Mouse (Mus musculus): Measurements from ENCODE around the gene Fras1.

Fras1 gene

DNA sequence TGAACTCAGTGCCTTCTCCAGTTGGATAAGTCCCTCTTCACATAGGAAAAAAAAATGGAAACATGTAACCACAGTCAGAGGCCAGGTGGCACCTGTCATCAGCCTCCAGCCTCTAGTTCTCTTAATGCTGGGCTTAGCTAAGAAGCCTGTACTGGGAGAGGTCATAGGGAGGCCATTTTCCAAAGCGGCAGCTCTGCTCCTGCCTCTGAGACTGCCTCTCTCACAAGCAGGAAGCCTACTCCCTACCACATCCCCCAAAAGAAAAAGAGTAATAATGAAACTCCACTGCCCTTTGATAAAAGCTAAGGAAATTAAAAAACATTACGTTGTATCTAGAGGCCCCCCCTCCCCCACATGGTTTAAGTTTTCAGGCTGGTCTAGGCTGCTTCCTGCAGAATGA is 309.0 kb downstream of the Fras1 start:
- no peak for DNase-seq (ENCODE audit: low spot score)

DNA sequence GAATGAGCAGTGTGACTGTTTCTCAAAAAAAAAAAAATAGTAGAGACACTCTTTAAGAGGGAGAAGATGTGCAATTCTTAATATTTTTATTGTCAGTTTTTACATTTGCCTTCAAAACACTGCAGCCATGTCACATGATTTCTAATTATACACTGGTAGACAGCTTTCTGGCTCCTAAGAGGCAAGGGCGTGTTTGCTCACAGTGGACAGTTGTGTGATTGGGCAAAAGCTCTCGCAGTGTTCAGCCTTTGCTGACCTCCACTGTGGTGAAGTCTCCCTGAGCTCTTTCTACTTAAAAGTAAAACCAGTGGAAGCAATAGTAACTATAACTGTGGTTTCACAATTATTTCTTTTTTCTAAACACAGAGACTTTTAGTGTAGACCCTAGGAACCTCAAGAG is 315.1 kb downstream of the Fras1 start:
- DNase-seq (ENCODE audit: low spot score): no peak

DNA sequence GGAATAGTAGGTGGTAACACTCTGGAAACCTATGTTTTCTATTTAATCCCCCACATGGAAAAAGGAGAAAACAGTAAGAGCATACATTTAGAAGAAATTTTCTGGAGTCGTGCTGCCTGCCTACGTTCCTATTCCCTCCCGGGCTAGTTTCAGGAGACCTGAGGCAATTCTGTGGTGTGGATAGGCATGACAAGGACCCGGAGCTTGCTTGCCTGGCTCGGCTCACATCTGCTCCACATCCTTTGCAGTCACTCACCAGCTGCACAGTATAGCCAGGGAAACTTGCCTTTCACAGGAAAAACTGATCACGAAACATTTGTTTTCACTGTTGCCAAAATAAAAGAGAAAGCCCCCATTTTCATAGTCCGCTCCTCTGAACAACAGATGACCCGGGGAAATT is 325.2 kb downstream of the Fras1 start:
- no peak for DNase-seq (ENCODE audit: low spot score)

DNA sequence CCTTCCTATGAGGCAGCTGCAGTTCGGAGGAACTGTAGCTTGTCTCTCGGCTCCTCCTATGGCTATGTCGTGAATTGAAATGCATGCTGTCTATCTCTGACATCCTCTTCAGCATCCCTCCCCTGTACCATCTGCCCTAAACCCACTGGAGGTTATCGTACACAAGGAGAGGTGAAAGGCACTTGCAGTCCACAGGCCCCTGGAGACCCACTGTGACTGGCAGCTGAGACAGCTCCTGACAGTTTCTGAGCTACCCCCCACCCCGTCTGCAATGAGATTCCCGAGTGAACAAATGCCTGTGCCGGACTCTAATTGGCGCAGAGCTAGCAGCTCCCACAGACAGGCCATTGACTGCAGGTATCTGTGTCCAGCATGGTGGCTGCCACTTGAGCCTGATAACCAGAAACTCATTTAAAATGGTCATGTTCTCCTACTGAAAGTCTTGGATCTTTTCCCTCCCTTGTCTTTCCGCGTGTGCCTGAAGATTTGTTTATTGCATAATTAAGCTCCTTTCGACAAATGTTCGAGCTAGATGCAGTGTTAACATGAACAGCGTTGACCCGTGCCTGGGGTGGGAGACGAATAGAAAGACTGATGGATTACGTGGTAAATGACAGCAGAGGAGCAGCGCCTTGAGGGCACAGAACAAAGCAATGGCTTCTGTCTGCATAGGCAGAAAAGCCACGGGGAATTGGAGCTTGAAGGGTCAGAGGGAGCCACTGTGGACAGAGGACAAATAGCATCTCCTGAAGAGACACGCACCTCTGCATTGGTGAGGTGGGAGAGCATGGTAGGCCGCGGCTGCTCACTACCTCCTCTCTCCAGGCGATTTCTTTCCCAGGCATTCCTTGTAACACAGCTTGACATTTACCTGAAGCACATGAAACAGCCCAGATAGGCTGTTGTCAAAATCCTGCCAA is 329.2 kb downstream of the Fras1 start:
- DNase-seq (ENCODE audit: low spot score): no peak

DNA sequence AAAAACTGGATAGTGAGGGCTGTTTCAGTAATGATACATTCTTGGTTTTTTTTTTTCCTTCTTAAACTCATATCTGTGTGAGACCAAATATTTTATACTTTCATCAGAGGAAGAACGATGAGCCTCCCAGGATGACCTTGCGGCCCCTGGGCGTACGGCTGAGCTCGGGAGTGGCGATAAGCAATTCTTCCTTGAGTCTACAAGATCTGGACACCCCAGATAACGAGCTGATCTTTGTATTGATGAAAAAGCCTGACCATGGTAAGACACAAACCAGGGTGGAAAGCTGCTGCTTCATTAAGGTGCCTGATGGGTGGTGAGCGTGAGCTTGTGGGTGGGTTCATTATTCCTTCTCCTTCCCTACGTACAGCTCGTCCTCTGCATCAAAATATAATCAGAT is 334.8 kb downstream of the Fras1 start:
- no peak for DNase-seq (ENCODE audit: low spot score)

DNA sequence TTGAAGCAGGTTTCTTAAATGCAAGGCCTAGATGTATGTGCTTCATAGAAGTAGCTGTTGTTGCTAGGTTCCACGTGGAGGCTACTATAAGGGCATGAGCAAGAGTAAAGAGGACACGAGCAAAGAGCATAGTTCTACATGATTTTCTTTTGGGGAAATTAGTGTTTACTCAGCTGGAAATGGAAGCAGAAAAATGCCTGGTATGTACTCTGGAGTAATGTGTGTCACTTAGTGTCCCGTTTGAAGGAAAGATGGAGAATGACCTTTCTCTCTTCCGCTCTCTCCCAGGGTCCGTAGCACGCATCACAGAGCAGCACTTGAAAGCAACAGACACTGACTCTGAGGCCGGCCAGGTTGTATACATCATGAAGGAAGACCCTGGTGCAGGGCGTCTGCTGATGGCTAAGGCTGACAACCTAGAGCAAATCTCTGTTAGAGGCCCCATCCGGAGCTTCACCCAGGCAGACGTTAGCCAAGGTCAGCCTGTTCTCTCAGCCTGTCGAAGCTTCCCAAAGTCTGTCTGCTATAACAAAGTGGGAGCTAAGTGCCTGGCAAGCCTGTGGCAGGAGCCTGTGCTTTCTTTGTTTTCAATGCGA is 338.4 kb downstream of the Fras1 start:
- no peak for DNase-seq (ENCODE audit: low spot score)

DNA sequence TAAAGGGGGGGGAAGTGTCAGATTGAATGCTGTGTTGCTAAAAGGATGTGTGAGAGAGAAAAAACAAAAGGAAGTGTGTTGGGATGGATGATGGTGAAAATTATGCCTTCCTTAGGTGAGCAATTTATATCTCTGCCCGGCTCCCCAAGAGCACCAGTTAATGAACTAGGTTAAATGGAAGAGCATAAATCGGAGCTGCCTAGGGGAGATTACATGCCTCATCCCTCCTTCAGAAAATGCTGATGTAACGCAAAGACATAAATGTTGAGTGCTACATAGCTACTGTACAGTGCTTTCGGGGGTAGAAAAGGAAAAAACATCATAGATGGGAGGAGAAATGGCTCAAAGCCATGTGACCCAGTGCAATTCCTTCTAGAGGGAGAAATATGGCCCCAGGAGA is 339.0 kb downstream of the Fras1 start:
- no peak for DNase-seq (ENCODE audit: low spot score)

DNA sequence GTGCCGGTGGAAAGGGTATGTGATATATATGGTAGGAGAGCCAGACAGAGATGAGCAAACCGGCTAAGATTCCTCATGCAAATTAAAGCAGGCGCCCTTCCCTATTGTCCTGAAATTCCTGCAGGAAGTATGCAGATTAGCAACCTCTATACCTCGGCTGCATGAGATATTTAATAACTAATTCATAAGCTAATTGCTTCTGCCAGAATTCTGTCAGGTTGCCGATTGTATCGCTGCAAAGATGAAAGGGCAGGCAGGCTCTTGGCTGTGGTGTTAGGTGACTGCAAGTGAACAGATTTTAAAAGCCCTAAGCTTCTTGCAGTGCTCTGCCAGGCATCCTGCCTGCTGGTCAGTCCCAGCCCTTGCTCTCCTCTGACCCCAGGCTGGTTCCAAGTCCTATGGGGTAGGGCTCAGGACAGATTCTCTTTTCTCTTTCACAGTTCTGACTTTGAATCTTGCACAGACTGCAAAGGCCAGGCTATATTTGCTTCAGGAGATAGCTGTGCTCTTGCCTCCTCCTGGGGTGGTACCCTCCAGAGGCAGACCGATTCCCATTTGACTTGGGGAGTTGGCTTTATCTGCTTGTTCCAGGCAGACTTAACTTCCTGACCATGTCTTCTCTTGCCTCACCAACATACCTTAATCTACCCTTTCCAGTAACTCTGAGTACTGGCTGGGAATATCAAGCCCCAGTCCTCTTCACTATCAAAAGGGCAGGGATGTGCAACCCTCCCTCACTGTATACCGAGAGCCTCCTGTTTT is 342.7 kb downstream of the Fras1 start:
- DNase-seq (ENCODE audit: low spot score): no peak

DNA sequence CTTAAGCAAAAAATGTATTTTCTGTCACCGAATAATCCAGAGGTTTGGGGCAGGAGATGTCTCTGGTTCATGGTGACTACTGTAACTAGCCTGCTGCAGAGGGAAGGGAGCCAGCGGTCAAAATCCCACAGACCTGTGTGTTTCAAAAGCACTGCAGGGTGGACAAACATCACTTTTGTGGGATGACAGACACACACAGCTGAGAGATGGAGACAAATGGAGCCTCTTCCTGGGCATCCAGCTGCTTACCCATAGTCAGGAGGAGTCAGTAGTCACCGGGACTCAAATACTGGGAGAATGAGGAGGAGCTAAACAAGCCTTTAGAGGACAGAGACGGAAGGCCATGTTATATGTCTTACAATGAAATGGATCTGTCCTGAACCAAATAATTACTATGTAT is 343.9 kb downstream of the Fras1 start:
- no peak for DNase-seq (ENCODE audit: low spot score)

DNA sequence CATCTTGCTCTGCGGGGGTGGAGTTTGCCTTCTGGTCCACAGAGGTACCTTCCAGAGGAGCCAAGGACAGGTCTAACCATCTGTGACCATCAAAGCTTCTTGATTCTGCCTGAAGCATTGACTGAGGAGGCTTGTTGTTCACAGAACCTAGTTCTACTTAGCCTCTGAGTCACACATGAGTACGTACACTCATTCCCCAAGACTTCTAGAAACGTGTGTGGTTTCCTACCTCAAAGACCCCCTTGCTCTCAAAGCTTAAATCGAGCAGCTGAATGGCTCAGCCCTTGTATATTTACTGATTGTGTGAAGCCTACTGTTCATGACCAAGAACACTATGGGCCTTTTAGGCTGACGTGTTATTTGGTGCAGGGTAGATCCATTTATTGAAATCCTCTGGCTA is 344.8 kb downstream of the Fras1 start:
- DNase-seq (ENCODE audit: low spot score): no peak

DNA sequence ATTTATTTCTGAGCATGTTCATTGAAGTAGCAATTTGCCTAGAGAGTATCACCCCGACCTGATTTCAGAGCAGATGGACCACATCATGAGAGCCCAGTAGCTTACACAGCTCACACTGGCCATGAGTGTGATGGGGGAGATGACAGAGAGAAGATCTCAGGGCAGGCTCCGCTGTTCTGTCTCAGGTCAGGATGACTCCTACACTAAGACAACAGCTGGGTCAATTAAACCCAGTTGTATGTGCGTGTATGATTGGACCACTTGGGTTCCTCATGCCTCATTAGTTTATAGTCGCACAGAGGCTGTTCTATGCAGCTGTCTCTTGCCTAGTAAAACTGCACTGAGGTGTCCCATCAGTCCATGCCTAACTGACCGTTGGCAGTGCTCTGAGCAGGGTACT is 345.5 kb downstream of the Fras1 start:
- no peak for DNase-seq (ENCODE audit: low spot score)

DNA sequence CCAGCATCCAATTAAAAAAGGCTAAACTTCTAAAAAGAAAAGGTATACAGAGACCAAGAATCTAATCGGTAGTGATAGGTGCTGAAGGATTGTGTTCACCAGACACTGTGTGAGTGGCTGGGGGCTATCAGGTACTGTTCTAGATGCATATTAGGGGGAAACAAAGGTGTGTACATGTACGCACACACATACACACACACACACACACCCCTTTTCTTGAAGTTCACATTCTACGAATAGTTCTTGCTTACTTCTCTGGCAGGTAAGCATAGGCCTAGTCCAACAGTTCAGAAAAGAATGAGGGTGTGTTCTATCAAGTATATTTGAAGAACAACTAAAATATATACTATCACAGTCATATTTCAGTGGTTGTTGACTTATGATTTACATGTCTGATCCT is 348.9 kb downstream of the Fras1 start:
- DNase-seq (ENCODE audit: low spot score): no peak

DNA sequence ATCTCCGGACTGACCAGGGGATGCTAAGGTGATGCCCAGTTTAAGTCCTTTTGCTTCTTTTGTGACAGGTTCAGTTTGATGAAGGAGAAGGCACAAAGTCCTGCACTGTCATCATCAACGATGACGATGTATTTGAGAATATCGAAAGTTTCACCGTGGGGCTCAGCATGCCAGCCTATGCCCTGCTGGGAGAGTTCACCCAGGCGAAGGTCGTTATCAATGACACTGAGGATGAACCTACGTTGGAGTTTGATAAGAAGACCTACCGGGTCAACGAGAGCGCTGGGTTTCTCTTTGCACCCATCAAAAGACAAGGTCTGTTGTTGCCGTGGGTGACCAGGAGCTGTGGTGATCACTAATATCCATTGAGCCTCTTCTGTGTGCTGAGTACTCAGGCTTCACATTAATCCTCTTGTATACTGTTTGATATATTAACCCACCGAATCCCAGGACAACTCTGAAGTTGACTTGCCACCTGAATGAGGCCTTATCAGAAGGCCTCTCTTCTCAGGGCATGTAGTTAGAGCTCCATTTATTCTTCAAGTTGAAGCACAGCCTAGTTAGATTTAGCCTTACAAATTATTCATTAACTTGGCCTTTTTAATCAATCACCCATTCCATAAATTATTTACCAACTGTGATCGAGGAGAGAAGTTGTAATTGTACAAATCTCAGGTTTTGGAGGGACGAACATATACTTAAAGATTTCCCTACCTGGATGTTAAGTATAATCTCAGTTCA is 365.6 kb downstream of the Fras1 start:
- DNase-seq (ENCODE audit: low spot score): no peak

DNA sequence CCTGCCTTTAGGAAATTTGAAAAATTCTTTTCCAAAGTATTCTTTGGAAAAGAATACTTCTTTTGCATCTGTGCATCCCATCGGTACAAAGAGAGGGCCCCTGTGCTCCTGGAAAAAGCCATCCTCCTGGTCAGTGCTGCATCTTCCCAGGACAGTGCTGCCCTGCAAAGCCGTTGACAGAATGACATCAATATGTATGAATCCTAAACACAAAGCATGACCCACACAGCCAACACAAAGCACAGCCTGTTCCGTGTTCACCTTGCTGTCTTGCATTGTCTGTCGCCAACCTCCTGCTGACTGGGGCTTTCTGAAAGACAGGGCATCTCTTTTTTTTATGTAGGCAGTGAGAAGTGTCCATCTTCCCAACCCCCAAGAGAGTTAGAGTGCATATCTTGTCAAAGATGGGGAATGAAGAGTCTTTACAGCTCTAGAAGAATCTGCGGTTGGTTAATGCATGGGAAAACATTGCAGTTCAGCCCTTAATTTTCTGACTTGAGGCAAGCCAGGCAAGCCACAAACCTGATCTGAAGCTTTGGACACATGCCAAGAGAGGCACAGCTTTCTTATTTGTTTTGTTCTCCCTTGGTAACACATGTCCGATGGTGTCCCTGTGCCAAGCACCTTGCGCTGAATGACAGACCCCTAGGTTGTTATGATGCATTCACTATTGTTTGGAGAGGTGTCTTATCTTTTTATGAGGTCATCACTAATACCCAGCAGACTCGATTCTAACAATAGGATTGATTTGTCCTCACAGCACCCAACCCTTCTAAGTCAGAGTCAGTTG is 373.6 kb downstream of the Fras1 start:
- no peak for DNase-seq (ENCODE audit: low spot score)

DNA sequence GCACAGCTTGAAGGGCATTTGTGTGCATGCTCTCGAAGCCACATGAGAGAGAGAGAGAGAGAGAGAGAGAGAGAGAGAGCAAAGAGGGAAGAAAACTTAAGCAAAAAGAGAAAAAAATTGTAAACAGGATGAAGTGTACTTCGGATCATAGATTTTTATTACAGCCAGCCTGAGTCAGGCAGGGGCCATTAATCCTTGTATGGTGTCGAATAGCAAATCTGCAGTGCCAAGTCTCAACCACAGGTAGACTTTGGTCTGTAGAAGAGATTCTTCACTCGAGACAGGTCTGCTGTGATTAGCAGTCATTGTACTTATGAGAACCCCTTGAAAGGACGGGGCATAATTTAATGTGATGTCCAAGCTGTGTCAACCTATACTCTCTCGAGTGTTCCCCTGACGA is 383.9 kb downstream of the Fras1 start:
- DNase-seq (ENCODE audit: low spot score): no peak

DNA sequence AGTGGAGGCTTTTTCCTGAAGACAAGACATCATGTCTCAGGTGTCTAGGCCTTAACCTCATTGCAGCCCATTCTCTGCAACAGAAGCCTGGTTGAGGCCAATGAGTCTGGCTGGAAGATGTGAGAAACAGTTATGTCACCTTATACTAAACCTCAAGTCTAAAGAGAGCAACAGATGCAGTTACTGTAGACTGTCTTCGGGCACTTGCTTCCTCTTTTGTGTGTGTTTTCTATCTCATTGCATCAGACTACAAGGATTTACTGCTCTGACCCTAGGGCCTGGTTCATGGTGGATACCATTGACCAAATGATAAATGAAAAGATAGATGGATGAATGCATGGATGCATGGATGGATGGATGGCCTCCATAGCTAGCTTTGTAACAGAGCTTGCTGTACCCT is 388.3 kb downstream of the Fras1 start:
- no peak for DNase-seq (ENCODE audit: low spot score)

DNA sequence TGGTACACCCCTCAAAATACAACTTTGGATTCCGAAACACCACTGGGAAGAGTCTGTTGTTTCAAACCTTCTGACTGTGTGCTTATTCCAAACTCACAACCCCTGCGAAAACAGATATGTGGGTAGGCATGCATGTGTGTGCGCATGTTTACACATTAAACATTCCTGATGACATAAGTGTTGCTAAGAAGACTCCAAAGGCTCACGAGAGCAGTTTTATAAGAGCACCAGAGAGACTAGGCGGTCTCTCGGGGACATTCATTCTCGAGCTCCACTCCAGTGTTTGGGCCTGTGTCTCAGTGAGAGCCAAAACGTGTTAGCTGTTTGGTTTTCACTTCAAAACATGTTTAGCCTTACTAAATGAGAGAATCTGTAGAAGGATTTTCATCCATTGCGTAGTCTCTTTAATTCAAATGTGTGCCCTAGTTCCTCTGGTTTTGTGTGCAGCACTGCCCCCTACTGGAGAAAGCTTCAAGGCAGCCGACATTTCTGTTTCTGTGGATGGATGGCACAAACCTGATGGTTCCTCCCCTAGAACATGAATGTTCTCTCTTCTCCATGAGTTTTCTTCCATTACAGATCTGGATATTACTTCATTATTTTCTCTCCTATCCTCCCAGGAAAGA is 395.2 kb downstream of the Fras1 start:
- no peak for DNase-seq (ENCODE audit: low spot score)

DNA sequence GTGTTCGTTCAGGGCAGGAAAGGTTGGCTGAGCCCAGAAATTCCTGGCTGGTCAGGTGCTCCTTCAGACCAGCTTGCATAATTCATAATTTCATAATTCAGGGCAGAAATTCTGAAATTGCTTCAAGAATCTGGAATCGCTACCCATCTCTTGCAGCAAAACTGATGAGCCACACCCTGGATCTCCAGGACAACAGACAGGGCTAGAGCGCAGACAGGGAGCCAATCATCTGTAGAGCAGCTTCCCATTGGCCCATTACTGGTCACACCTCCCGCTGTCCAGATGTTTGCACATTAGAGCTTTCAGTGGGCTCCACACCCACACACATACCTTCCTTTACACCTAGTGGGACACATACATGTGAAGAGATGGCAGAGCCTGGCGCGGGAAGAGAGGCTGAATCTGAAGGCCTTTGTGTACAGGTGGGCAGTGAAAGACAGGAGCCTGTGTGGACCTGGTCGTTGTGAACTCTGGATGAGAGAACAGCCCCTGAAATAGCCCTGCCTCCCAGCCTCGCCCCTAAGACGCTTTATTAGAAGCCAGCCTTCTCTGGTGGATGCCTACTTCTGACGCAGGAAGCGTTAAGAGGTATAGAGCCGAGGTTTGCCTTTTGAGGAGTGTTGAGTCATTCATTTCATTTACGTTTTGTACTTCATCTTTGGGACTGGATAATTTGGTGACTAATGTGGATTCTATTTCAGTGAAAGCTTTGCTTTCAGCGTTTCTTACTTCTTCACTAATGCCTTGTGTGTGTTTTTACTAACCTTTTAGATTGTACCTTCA is 409.9 kb downstream of the Fras1 start:
- no peak for DNase-seq (ENCODE audit: low spot score)

DNA sequence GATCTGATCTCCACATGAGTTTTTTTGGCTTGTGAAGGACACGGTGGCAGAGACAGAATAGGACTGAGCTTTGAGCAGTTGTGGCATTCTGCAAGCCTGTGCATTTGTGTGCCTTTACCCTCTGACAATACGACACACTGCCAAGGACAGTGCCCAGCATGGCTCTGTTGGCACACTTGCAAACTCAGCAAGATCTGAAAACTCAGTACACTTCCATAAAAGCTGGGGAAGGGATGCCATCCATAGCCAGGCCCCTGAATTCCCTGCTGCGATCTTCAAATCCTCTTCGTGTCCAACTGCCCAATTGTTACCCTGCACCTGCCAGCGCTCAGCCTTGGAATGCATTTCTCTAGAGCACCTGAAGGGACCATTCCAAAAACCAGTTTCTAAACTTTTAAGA is 411.3 kb downstream of the Fras1 start:
- DNase-seq (ENCODE audit: low spot score): no peak

DNA sequence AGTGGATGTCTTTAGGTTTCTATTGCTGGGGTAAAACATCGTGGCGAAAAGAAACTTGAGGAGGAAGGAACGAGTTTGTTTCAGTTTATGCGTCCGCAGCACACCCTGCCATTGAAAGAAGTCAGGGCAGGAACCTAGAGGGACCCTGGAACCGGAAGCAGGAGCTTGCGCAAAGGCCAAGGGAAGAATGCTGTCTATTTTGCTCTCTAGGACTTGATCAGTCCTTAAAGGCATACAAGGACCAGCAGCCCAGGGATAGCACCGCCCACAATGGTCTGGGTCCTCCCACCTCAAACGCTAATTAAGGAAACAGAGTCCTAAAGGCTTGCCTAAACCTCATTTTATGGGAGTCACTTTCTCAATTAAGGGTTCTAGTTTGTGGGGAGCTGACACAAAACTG is 418.7 kb downstream of the Fras1 start:
- DNase-seq (ENCODE audit: low spot score): no peak
